Mouse (Mus musculus): Measurements from ENCODE around the gene St7l. TPM values are rescaled to one million over a fixed set of nuclear protein-coding genes. Genes with fewer than 3 reads are reported as not detected.

Gene St7l
- polyA plus RNA-seq, 1 experiment = 14.1 TPM

DNA sequence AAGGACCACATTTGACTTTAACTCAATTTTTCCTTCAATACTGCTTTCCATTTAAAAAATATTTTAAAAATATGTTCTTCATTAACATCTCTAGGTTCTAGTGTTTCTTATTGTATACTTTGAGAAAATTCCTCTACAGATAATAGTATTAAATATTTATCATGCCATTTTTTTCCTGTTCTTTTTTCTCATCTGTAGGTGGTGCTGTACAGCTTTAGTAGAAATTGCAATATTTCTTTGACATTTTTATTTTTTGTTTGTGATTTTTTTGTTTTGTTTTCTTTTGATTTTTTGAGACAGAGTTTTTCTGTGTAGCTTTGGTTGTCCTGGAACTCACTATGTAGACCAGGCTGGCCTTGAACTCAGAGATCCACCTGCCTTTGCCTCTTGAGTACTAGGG, 5.8 kb downstream of the St7l start:
- no peak overlapping the region for H3K27ac ChIP-seq (ENCODE audit: insufficient read depth, low read length)
- no peak for TF ChIP-seq POLR2A (IDR thresholded peaks at IDR 0.05; ENCODE audit: extremely low read depth, insufficient read depth, low read length)
- no peak for TF ChIP-seq CTCF (IDR thresholded peaks at IDR 0.05; ENCODE audit: extremely low read depth, insufficient read depth, low read length)
- no peak overlapping the region for H3K4me3 ChIP-seq (ENCODE audit: insufficient read depth, low read length)
- 0 out of 2 replicates have a peak, but pooled peaks cover 3% of the 10 kb centered on the region for H3K4me1 ChIP-seq (ENCODE audit: control insufficient read depth, insufficient read depth, low read length)

DNA sequence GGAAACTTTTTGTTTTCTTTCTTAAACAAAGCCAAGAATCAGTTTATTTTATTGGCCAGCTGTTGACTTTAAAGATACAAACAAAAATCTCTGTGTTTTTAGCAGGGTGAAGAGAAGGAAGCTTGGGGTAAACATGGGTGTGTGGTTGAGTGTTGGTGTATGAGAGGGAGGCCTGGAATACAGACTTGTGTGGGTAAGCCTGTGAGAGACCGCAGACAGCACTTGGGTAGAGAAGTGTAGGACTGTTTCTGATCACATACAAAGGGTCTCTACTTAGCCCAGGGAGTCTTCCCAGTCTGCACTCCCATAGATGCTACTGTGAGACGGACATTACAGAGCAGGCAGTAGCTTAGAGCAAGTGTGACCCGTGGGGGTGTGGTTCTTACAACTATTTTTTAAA, 24.8 kb downstream of the St7l start:
- Histone ChIP-seq H3K4me3 (ENCODE audit: insufficient read depth, low read length) (no peak overlapping the region), H3K4me1 (ENCODE audit: control insufficient read depth, insufficient read depth, low read length) (no peaks in the 10 kb centered on the region)
- no peak for TF ChIP-seq CTCF (IDR thresholded peaks at IDR 0.05; ENCODE audit: extremely low read depth, insufficient read depth, low read length)
- no peak for TF ChIP-seq POLR2A (IDR thresholded peaks at IDR 0.05; ENCODE audit: extremely low read depth, insufficient read depth, low read length)

DNA sequence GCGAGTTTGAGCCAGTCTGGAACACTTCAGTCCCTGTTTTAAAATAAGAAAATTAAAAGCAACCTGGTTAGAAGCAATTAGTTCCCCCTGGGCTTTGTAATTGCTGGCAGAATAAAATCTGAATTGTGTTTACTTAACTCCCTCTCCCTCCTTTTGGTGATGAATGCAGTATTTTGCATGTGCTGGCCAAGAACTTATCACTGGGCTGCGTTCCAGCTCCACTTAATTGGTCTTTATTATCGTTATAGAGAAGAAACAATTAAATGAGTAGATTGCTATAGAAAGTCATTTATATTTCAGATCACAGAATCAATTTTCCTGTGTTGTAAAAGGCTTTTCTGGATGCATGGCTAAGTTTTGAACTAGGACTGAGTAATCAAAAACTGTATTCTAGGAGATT, 32.3 kb downstream of the St7l start:
- TF ChIP-seq CTCF (IDR thresholded peaks at IDR 0.05; ENCODE audit: extremely low read depth, insufficient read depth, low read length) (no peak), POLR2A (IDR thresholded peaks at IDR 0.05; ENCODE audit: extremely low read depth, insufficient read depth, low read length) (no peak)
- no peak overlapping the region for H3K4me3 ChIP-seq (ENCODE audit: insufficient read depth, low read length)
- no peaks in the 10 kb centered on the region; the same call in none of the 2 replicates for H3K4me1 ChIP-seq (ENCODE audit: control insufficient read depth, insufficient read depth, low read length)
- H3K27ac ChIP-seq (ENCODE audit: insufficient read depth, low read length) = no peak overlapping the region

More for the DNA sequence above, 24.8 kb downstream of the St7l start:
- no peak overlapping the region for H3K27ac ChIP-seq (ENCODE audit: insufficient read depth, low read length)

DNA sequence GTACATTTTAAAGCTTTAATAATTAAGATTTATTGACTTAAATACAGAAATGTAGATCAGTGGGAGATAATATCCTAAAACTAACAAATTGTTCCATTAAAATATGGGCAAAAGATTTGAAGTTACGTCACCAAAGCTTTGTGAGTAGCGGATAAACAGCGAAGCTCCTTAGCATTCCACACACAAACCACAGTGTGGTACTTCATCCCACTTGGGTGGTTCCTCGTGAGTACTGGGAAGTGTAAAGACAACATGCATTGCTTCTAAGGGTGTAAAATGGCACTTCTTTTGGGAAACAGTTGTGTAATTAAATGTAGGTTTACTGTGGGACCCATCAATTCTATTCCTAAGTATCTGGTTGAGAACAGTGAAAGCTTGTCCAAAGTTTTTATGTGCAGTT, 37.3 kb downstream of the St7l start:
- Histone ChIP-seq H3K27ac (ENCODE audit: insufficient read depth, low read length) (no peak overlapping the region), H3K4me1 (ENCODE audit: control insufficient read depth, insufficient read depth, low read length) (no peaks in the 10 kb centered on the region; the same call in none of the 2 replicates), H3K4me3 (ENCODE audit: insufficient read depth, low read length) (no peak overlapping the region)
- TF ChIP-seq CTCF (IDR thresholded peaks at IDR 0.05; ENCODE audit: extremely low read depth, insufficient read depth, low read length) = no peak
- TF ChIP-seq POLR2A (IDR thresholded peaks at IDR 0.05; ENCODE audit: extremely low read depth, insufficient read depth, low read length) = no peak

DNA sequence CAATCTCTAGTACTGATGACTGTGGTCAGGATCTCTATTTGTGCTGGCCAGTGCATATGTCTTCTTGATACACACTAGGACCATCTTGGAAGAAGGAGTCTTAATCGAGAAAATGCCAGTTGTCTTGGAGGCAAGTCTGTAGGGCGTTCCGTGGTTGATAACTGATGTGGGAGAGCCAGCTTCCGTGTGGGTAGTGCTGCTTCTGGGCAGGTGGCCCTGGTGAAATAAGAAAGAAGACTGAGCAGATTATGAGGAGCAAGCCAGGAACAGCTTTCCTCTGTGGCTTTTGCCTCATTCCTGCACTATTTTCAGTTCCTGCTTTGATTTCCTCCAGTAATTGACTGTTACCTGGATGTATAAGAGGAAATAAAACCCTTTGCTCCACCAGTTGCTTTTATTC, 41.6 kb downstream of the St7l start:
- Histone ChIP-seq H3K27ac (ENCODE audit: insufficient read depth, low read length) (no peak overlapping the region), H3K4me3 (ENCODE audit: insufficient read depth, low read length) (no peak overlapping the region), H3K4me1 (ENCODE audit: control insufficient read depth, insufficient read depth, low read length) (no peaks in the 10 kb centered on the region)
- no peak for TF ChIP-seq CTCF (IDR thresholded peaks at IDR 0.05; ENCODE audit: extremely low read depth, insufficient read depth, low read length)
- TF ChIP-seq POLR2A (IDR thresholded peaks at IDR 0.05; ENCODE audit: extremely low read depth, insufficient read depth, low read length) = no peak

DNA sequence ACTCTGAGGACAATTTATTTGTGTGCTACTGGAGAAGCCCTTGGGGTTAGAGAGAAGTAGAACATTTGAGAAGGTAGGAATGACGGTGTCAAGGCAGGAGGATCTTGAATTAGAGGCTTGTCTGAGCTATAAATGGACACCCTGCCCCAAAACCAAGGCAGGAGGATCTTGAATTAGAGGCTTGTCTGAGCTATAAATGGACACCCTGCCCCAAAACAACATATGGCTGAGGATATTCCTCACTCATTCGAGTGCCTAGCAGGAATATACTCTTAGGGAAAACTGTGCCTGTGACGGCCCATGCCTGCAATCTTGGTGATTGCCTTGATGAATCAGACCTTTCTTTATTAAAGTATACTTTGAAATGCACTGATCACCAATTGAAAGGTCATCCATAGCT, 42.2 kb downstream of the St7l start:
- TF ChIP-seq POLR2A (IDR thresholded peaks at IDR 0.05; ENCODE audit: extremely low read depth, insufficient read depth, low read length) = no peak
- TF ChIP-seq CTCF (IDR thresholded peaks at IDR 0.05; ENCODE audit: extremely low read depth, insufficient read depth, low read length) = no peak
- Histone ChIP-seq H3K4me1 (ENCODE audit: control insufficient read depth, insufficient read depth, low read length) (no peaks in the 10 kb centered on the region), H3K27ac (ENCODE audit: insufficient read depth, low read length) (no peak overlapping the region), H3K4me3 (ENCODE audit: insufficient read depth, low read length) (no peak overlapping the region)

DNA sequence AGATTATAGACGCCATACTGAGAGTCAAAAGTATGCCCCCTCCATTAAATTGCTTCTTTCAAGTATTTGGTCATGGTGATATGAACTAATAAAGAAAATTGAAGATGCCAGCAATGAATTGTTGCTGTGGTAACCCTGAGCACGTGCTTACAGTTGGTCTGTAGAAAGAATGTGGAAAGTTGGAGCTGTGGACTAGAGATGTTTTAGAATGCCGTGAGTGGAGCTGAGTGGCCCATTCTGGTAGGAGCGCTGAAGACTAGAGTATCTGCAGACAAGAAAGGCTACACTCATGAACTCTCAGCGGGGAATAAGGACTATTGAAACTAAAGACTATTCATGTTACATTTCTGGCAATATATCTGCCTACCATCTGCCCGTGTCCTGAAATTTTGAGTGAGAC, 45.4 kb downstream of the St7l start:
- Histone ChIP-seq H3K4me3 (ENCODE audit: insufficient read depth, low read length) (no peak overlapping the region), H3K4me1 (ENCODE audit: control insufficient read depth, insufficient read depth, low read length) (no peaks in the 10 kb centered on the region), H3K27ac (ENCODE audit: insufficient read depth, low read length) (no peak overlapping the region)
- TF ChIP-seq CTCF (IDR thresholded peaks at IDR 0.05; ENCODE audit: extremely low read depth, insufficient read depth, low read length) (no peak), POLR2A (IDR thresholded peaks at IDR 0.05; ENCODE audit: extremely low read depth, insufficient read depth, low read length) (no peak)

DNA sequence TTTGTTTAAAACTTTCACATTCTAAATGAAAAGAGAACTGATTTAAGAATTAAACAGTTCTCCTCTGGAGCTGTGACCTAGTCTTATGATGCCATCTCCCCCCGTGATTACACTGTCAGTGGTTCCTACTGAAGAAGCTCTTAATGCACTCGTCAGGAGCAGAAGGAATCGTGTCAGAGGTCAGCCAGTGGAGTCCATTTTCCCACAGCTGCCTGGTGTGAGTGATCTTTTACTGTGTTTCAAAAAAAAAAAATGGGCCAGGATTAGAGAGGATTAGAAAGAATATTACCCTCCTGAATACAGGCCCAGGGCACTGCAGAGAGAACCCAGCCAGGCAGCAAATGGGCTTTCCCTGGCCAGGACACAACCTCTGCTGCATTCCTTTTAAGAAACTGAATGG, 51.2 kb downstream of the St7l start:
- Histone ChIP-seq H3K27ac (ENCODE audit: insufficient read depth, low read length) (no peak overlapping the region), H3K4me3 (ENCODE audit: insufficient read depth, low read length) (no peak overlapping the region), H3K4me1 (ENCODE audit: control insufficient read depth, insufficient read depth, low read length) (no peaks in the 10 kb centered on the region)
- TF ChIP-seq POLR2A (IDR thresholded peaks at IDR 0.05; ENCODE audit: extremely low read depth, insufficient read depth, low read length) (no peak), CTCF (IDR thresholded peaks at IDR 0.05; ENCODE audit: extremely low read depth, insufficient read depth, low read length) (no peak)

DNA sequence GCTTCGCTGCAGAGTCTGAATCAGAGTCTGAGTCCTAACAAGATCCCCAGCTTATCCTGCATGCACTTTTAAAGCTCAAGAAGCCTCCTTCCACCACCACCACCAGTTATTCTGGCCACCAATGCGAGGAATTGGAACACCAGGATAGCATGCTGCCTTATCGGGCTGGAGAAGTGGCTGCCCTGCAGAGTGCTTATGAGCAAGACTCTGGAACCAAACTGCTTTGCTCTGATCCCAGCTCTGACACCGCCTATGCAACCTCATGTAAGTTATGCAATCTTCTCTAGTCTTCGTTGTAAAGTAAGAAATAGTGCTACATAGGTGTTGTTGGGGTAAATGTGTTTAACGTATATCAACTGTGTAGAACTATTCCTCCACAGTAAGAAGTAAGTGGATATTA, 65.6 kb downstream of the St7l start:
- H3K27ac ChIP-seq (ENCODE audit: insufficient read depth, low read length) = no peak overlapping the region
- H3K4me1 ChIP-seq (ENCODE audit: control insufficient read depth, insufficient read depth, low read length) = no peaks in the 10 kb centered on the region; the same call in 1 of the 2 replicates
- no peak overlapping the region for H3K4me3 ChIP-seq (ENCODE audit: insufficient read depth, low read length)
- no peak for TF ChIP-seq CTCF (IDR thresholded peaks at IDR 0.05; ENCODE audit: extremely low read depth, insufficient read depth, low read length)

DNA sequence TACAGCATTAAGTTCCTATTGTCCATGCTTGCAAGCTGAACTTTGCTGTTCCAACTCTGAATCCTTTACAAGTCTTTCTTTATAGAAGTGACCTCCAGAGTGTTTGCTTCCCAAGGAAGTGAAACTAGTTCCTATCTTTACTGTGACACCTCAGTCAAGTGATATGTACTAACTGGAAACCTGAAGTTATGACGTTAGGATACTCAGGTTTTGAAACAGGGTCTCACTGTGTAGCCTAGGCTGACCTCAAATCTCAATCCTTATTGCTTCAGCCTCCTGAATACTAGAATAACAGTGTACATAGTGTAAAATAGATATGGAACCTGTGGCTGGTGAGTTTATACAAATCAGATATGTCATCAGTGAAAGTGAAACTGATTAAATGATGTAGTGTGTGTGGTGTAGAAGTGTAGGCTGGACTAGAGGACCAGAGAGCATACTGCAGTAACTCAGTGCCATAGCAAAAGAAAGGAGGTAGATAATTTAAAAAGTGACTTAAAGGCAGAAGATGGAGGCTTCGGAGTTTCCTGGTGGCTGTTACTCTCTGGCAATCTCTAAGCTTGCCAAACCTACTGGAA, 74.0 kb downstream of the St7l start:
- Histone ChIP-seq H3K4me3 (ENCODE audit: insufficient read depth, low read length) (no peak overlapping the region), H3K27ac (ENCODE audit: insufficient read depth, low read length) (no peak overlapping the region), H3K4me1 (ENCODE audit: control insufficient read depth, insufficient read depth, low read length) (no peaks in the 10 kb centered on the region)
- TF ChIP-seq POLR2A (IDR thresholded peaks at IDR 0.05; ENCODE audit: extremely low read depth, insufficient read depth, low read length) (no peak), CTCF (IDR thresholded peaks at IDR 0.05; ENCODE audit: extremely low read depth, insufficient read depth, low read length) (no peak)

Measured in cortical plate, adult 2 months (tissue).